In genomic region chr13:25128766-25129165, GRCm38 (mm10) we compare ENCODE assay signal across 23 mouse cellular contexts.
DNase-seq lines count a peak whose midpoint lies in the region; ATAC-seq and TF ChIP-seq lines count a peak whose summit lies in the region.
"Had no signal": no experiment of that assay in that cellular context is flagged by ENCODE, and none has a peak within 500 bp of the region (broad histone marks: within the 10 kb centered on the region; RNA-seq: fewer than 3 reads in every experiment).

No protein-coding gene starts in this region.

- no peaks in the 10 kb centered on the region for H3K27me3 ChIP-seq in midbrain, embryonic 10.5 days (ENCODE audit: low read depth, poor library complexity, severe bottlenecking)
- H3K27me3 ChIP-seq: embryonic facial prominence, embryonic 12.5 days; embryonic facial prominence, embryonic 15.5 days; hindbrain, embryonic 13.5 days; Patski had no signal

- TF ChIP-seq CTCF in left cerebral cortex, adult 2 months (IDR thresholded peaks at IDR 0.05), result no peak

- peak; percentile 14 for ATAC-seq in frontal cortex, adult (ENCODE audit: low TSS enrichment)
- ATAC-seq: forebrain, embryonic 14.5 days; forebrain, postnatal 0 days; hindbrain, embryonic 16.5 days; Patski had no signal

- intact Hi-C loops in left cerebral cortex, adult 2 months (cut with DNase I), result loop anchor here (5.0 kb wide), 2 partner anchors 124 to 274 kb away; no protein-coding TSS in a partner anchor

- H3K4me3 ChIP-seq in left cerebral cortex, adult 2 months, result no peak overlapping the region
- H3K4me3 ChIP-seq in midbrain, embryonic 10.5 days, result no peak overlapping the region
- H3K4me3 ChIP-seq: embryonic facial prominence, embryonic 12.5 days; embryonic facial prominence, embryonic 15.5 days; hindbrain, embryonic 10.5 days; hindbrain, embryonic 13.5 days had no signal

- no peaks in the 10 kb centered on the region for H3K36me3 ChIP-seq in midbrain, embryonic 10.5 days
- H3K36me3 ChIP-seq: embryonic facial prominence, embryonic 12.5 days; embryonic facial prominence, embryonic 15.5 days; hindbrain, embryonic 10.5 days; hindbrain, embryonic 13.5 days had no signal

- H3K4me1 ChIP-seq in midbrain, embryonic 10.5 days, result no peaks in the 10 kb centered on the region
- H3K4me1 ChIP-seq: embryonic facial prominence, embryonic 12.5 days; embryonic facial prominence, embryonic 15.5 days; hindbrain, embryonic 10.5 days; hindbrain, embryonic 13.5 days had no signal

- WGBS in midbrain, embryonic 10.5 days, result 88% methylated on average over 9 of the region's 9 CpGs

- H3K9me3 ChIP-seq in midbrain, embryonic 10.5 days (replicated peaks), result no peaks in the 10 kb centered on the region
- H3K9me3 ChIP-seq: embryonic facial prominence, embryonic 12.5 days; embryonic facial prominence, embryonic 15.5 days; hindbrain, embryonic 10.5 days; hindbrain, embryonic 13.5 days had no signal

- H3K27ac ChIP-seq in left cerebral cortex, adult 2 months, result peak overlapping the region; percentile 80; the same call in 1 of the 2 replicates
- H3K27ac ChIP-seq in midbrain, embryonic 10.5 days (replicated peaks), result no peak overlapping the region
- H3K27ac ChIP-seq: embryonic facial prominence, embryonic 12.5 days; embryonic facial prominence, embryonic 15.5 days; hindbrain, embryonic 10.5 days; hindbrain, embryonic 13.5 days had no signal

- DNase-seq in frontal cortex, postnatal 14 days (ENCODE audit: low spot score in 2 of 2), result no peak
- DNase-seq in left cerebral cortex, adult 2 months (ENCODE audit: extremely low spot score in 1 of 2, low spot score in 2 of 2), result no peak
- no peak for DNase-seq in left cerebral cortex, adult 8-10 months (ENCODE audit: low spot score in 2 of 2)
- peak; percentile 48 for DNase-seq in thymus, postnatal 0 days (ENCODE audit: low spot score)
- DNase-seq in thymus, adult 18-20 months, result no peak
- peak; percentile 25 for DNase-seq in thymus, postnatal 4 days
- DNase-seq in midbrain, embryonic 10.5 days (ENCODE audit: low spot score), result no peak
- DNase-seq: adrenal gland, postnatal 10 days; adrenal gland, postnatal 36 days; cerebellum, adult 18-20 months; cerebellum, adult 9-10 months; cerebellum, postnatal 25 days; forebrain, postnatal 0 days; gastrocnemius, postnatal 10 days; gastrocnemius, postnatal 36 days had no signal

Comparison
In these comparisons a context has a peak if more than half of its experiments do, and no peak if none do; other contexts are left out.
1. DNase-seq: peak in thymus, postnatal 0 days (single experiment) and thymus, postnatal 4 days (single experiment); none in frontal cortex, postnatal 14 days (0 of 2), left cerebral cortex, adult 2 months (0 of 2), left cerebral cortex, adult 8-10 months (0 of 2), thymus, adult 18-20 months (0 of 2) and midbrain, embryonic 10.5 days (single experiment).